Comparison of ENCODE assay signal across 19 mouse cellular contexts in the genomic region with DNA sequence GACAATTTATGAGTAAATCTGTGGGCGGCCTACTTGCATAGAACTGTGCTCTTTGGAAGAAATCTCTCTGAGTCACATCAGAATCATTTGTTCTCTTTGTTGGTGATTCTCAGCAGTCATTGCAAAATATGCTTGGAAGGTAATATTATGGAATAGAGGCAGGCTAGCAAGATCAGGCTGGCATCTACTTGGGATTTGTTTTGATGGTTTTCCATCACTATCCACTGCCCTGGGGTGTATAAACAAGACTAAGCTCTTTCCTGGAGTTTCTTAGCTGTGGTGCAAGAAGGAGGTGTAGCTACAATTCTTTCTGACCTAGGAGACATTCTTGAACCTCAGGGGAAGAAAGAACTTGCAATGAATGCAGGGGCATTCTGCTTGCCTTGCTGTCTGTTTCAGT.
"Had no signal": no experiment of that assay in that cellular context is flagged by ENCODE, and none has a peak within 500 bp of the region (broad histone marks: within the 10 kb centered on the region; RNA-seq: fewer than 3 reads in every experiment).

No protein-coding gene starts in this region.

- ATAC-seq: hindbrain, embryonic 16.5 days; hindbrain, postnatal 0 days; intestine, embryonic 15.5 days; intestine, embryonic 16.5 days; intestine, postnatal 0 days had no signal

- DNase-seq: heart, postnatal 10 days; heart, postnatal 14 days; heart, postnatal 4 days; kidney, adult 11 months; kidney, adult 18-20 months; kidney, adult 2 months; kidney, adult 8-10 months; kidney, adult 9 months; kidney, postnatal 10 days; kidney, postnatal 25 days; kidney, postnatal 36 days; kidney, postnatal 4 days; layer of hippocampus, adult 9-11 months; layer of hippocampus, postnatal 36 days had no signal
